Mouse (Mus musculus) bone marrow macrophage, adult 2 months (primary cell): Measurements from ENCODE around the gene Acer3. TPM values are rescaled to one million over a fixed set of nuclear protein-coding genes. Genes with fewer than 3 reads are reported as not detected.

Experiments used
- H3K27ac ChIP-seq: 2 replicates; pipeline ENCODE4 v1.5.1; 2012; ENCODE audit warnings: low read depth, low read length; ENCODE audit not compliant: insufficient read depth
- H3K4me1 ChIP-seq: 2 replicates; pipeline ENCODE4 v1.6.1; 2012; ENCODE audit warnings: low read length; ENCODE audit not compliant: control insufficient read depth, insufficient read depth
- H3K4me3 ChIP-seq: 2 replicates; pipeline ENCODE4 v1.5.1; 2012; ENCODE audit warnings: mild to moderate bottlenecking, low read length, moderate library complexity; ENCODE audit not compliant: insufficient read depth
- CTCF ChIP-seq: IDR thresholded peaks from 2 replicates; pipeline ENCODE4 v1.5.1; 2012; ENCODE audit warnings: low read depth, mild to moderate bottlenecking, low read length, moderate library complexity
- POLR2A ChIP-seq: IDR thresholded peaks from 2 replicates; pipeline ENCODE4 v1.6.1; 2012; ENCODE audit warnings: mild to moderate bottlenecking, low read depth, low read length, borderline replicate concordance
- polyA plus RNA-seq: library from polyadenylated mRNA; stranded (reverse); fragments of >200 nt; gene quantifications from 2 replicates; pipeline ENCODE4 v1.2.4, GENCODE M21; 2012; ENCODE audit not compliant: missing spikeins, insufficient read depth, insufficient read length

Gene Acer3
- polyA plus RNA-seq, 1 experiment: 73.6 TPM

DNA sequence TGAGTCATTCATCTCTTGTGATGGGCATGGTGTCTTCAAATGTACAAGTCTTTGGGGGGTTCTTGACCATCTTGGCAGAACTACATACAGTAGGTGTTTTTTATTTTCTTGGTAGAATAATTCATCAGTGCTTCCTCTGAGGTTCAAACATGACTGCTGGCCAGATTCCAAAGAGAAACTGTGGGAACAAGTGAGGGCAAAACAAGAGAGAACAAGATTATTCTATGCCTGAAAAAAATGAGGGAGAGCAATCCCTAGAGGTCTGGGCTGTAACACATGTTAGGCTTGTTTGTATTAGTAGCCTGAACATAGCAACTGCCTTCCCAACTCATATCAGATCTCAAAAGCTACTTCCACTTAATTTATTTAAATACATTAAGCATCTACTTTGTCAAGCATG lies 104.3 kb downstream of the Acer3 start:
- no peak for TF ChIP-seq CTCF
- no peak for TF ChIP-seq POLR2A
- H3K4me1 ChIP-seq: no peaks in the 10 kb centered on the region

DNA sequence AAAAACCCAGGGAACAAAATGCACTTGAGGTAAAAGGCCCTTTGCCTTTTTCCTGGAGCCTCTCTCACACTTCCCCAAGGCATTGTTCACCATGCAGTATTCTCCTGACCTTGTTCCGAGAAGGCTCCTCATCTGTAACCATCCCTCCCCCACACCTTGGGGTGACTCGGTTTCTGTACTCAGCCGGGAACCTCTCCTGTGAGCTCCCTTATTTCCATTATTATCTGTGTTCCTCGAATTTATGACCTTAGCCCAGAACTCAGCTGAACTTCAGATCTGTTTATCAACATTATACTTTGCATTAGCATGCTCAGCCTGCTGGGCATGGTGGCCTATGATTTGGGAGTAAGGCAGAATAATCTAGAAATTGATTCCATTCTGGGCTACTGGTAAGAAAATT lies 118.1 kb downstream of the Acer3 start:
- H3K4me3 ChIP-seq: no peak overlapping the region
- peaks cover 35% of the 10 kb centered on the region for H3K4me1 ChIP-seq
- H3K27ac ChIP-seq: no peak overlapping the region
- TF ChIP-seq CTCF (no peak), POLR2A (no peak)

More for the DNA sequence above, 104.3 kb downstream of the Acer3 start:
- H3K27ac ChIP-seq: no peak overlapping the region
- no peak overlapping the region for H3K4me3 ChIP-seq

DNA sequence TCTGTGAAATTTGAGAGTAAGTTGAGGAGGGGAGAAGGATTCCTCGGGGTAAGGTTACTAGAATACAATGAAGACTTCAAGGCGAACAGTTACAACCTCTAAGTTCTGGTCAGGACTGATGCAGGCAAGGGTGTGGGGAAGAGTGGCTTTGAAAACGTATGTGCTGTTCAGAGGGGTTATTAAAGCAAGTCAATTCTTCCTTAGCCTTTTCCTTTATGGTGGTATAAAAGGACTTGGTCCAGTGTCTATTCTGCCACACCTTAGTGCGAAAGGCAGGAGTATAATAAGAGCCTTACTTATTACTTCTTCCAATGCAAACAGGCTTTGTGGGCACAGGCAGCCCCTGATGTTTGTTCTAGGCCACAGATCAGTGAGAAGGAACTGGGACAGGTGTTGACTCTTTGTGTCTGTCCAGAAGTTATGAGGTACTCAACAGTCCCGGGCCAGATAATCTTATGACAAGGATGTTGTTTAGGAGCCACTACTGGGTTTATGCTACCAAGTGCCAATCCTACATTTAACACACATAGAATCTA lies 119.4 kb downstream of the Acer3 start:
- no peak for TF ChIP-seq CTCF
- no peak for TF ChIP-seq POLR2A
- H3K27ac ChIP-seq: no peak overlapping the region
- H3K4me1 ChIP-seq: peaks cover 28% of the 10 kb centered on the region
- H3K4me3 ChIP-seq: no peak overlapping the region

DNA sequence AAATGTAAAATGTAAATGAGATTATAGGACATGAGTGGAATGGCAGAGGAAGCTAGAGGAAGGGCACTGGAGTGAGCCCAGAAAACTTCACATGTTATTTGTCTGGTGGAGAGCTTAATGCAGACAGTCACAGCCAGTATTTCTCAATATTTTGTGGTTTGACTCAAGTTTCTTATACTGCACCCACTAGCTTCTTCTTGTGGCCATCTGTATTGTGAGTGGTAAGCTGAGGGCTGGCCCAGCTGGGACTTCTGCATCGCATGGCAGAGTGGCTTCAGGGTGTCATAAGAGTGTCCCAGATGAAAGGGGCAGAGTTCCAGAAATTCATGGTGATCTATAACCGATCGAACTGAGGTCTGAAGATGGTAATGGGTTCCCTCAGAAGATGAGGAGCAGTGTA lies 120.6 kb downstream of the Acer3 start:
- Histone ChIP-seq H3K4me3 (no peak overlapping the region), H3K4me1 (peaks cover 28% of the 10 kb centered on the region), H3K27ac (0 out of 2 replicates have a peak overlapping the region, but pooled peaks have one; percentile 14)
- TF ChIP-seq POLR2A (no peak), CTCF (no peak)

DNA sequence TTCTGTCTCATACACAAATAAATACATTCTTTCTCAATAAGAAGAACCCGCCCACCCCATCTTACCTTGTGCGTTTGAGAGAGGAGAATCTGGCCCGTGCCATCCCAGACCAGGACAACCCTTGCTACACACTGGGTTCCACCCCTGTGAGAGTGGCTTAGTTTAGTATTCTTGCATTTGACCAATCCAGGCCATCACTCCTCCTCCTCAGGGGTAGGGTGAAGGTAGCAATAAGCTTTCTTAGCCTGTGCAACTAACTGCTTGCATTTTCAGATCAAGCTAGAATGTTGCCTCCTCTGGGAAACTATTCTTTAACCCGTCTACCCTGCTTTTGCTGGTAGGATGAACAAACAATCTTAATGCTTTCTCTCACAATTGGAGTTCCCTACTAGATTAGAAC lies 121.6 kb downstream of the Acer3 start, which contains the start of gene B3gnt6:
Gene B3gnt6 (minus strand): TSS at position 101 of the 400 bp plus-strand sequence.
- TF ChIP-seq CTCF (no peak), POLR2A (no peak)
- H3K27ac ChIP-seq: 0 out of 2 replicates have a peak within 1 kb of the TSS, but pooled peaks have one; percentile 14
- H3K4me3 ChIP-seq: no peak within 1 kb of the TSS
- H3K4me1 ChIP-seq: peaks cover 28% of the 10 kb centered on the region

DNA sequence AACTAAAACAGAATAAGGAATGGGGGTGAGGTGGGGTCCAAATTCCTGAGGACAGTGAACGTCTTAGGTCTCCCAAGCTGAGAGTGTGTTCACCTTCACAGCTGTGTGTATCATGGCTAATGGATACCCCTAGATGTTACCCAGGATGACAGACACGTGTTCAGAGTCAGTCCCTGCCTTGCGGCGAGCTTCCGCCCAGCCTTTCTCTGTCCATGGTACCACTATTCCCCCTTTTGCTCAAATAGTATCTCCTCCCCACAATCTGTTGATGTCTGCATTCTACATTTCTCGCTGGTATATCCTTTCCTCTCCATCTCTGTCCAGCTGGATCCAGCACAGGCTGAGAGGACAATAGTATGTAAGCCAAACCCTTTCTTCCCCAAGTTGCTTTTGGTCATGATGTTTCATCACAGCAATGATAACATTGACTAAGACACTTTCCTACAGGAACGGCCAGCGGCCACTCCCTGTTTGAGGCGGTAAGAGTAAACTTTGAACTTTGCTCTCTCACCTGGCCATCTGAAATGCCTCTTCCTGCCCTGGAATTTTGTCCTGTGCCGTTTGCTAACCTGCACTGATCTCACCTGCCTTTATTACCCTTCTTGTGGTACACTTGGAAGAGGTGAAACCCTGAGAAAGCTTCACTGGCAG lies 125.7 kb downstream of the Acer3 start:
- Histone ChIP-seq H3K4me1 (peaks cover 19% of the 10 kb centered on the region), H3K4me3 (no peak overlapping the region), H3K27ac (no peak overlapping the region)
- no peak for TF ChIP-seq CTCF
- no peak for TF ChIP-seq POLR2A

DNA sequence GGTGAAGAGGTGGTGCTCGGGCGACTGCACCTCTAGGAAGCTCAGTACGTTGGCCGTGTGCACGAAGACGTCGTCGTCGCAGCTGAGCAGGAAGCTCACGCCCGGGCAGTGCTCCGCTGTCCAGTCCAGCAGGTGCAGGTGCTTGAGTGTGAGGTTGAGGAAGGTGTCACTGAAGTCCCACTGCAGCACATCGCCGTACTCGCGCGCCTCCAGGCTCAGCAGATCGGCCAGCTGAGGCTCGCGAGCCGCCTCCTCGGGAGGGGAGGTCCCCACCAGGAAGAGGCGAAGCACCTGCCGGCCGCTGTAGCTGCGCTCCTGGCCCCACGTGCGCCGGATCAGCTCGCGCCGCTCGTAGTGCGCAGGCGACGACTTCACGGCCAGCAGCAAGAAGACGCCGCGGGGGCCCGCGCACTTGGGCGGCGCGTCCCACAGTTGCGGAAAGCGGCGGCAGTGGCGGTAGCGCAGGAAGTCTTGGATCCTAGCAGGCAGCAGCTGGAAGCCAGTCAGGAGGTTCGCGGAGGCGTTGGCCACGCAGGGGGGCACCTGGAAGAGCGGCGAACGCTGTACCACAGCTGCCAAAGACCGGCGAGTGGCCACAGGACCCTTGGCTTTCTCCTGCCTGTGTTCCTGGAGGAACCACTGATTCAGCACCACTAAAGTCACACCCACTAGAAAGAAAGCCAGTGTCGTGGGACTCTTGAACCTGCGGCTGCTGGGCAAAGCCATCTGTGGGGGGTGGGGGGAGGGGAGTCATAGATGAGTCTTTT lies 126.8 kb downstream of the Acer3 start:
- Histone ChIP-seq H3K4me3 (peak overlapping the region; percentile 40), H3K4me1 (peaks cover 10% of the 10 kb centered on the region), H3K27ac (no peak overlapping the region)
- TF ChIP-seq CTCF (no peak), POLR2A (no peak)

DNA sequence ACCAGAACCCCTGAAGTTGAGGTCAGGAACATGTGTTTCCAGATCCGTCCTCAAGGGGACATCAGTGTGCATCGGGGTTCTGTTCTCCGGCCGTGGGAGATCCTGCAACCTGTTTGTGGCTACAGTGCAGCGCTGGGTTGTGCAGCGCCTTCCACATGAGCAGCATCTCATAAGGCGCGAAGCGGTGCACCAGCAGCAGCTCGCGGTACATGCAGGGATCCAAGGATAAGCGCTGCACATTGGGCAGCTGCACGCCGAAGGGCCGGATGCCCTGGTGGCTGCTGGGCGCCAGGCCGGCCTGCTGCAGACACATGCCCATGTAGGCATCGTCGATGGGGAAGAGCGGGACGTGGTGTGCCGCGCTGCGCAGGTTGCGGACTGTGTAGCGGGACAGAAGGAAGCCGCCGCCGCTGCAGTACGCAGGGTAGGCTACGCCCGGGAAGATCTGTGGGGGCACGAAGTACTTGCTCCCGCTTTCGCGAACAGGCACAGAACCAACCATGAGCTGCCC lies 127.4 kb downstream of the Acer3 start:
- Histone ChIP-seq H3K4me3 (peak overlapping the region; percentile 40), H3K27ac (no peak overlapping the region), H3K4me1 (peaks cover 8% of the 10 kb centered on the region)
- TF ChIP-seq CTCF (no peak; the same call in 1 of the 2 replicates), POLR2A (no peak)

DNA sequence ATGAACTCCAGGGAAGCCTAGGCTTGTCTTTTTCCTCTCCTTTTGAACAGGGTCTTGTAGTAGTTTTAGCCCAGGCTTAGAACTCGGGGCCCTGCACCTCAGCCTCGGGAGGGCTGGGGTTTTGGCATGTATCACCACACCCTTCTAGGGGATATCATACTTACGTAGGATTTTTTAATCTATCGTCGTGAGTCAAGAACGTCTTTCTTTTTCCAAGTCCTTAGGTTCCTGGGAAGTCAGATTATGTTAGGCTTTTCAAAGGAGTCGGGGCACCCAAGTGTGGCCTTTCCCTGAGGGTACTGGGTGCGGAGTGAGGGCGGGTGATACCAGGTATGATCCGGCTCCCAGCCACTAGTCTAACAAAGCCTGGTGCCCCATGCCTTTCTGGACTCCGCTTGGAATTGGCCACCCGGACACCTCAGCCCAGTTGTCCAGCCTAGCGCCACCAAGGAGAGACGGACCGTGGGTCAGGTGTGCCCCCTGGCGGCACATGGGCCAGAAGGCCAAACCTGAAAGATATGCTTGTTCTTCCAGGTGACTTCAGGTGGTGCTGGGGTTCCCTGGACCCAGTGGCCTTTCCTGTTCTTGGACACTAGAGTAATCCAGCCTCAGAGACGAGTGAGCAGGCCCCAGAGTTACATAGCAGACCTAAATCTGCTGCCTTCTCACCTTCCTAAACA lies 129.3 kb downstream of the Acer3 start:
- Histone ChIP-seq H3K27ac (no peak overlapping the region), H3K4me3 (no peak overlapping the region), H3K4me1 (peaks cover 7% of the 10 kb centered on the region)
- no peak for TF ChIP-seq CTCF
- no peak for TF ChIP-seq POLR2A
